Mouse (Mus musculus) layer of hippocampus, adult 9-10 months (tissue): ENCODE results near the gene Cd101.
A peak's percentile ranks its signal among the peaks of the same experiment; 100 is the strongest.

Source experiments
- DNase-seq: peaks from one replicate; pipeline ENCODE4 v3.0.0; 2022; ENCODE audit warnings: low spot score

Cd101 gene

DNA sequence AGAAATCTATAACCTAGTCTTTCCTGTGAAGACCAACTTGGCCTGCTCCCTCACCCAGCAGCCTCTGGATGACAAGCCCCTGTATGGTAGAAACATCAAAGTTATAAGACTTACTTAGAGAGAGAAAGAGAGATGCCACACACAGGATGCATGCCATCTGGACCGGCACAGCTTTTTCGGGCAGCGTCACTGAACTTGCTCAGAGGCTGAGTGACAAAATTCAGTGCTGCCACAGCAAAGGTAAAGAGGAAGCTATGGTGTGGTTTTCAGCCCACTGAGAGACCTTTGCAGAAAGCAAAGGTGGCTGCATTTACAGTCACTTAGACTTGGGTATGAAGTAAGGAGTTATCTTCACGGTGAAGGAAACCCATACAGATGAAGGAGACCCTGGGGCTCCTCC is at the start of gene Cd101:
Gene Cd101 (minus strand): TSS at position 218 of the 400 bp plus-strand sequence.
- DNase-seq: no peak

DNA sequence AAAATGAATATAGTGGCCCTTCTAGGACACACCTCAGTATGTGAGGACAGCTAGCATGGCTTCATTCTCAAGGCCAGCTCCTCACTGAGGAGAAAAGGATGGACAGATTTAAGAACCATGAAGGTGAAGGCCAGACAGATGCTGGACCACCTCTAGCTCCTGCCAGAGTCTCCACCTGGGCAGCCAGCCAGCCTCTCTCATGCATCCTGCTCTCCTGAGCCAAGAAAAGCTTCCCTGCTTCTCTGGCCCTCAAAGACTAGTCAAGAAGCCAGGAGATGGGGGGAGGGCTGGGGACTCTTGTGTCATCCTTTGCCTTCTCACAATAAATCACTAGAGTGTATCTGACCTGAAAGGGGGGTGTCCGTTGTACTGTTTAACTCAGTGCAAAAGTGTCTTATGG is 49.0 kb upstream of the Cd101 start:
- DNase-seq: no peak

DNA sequence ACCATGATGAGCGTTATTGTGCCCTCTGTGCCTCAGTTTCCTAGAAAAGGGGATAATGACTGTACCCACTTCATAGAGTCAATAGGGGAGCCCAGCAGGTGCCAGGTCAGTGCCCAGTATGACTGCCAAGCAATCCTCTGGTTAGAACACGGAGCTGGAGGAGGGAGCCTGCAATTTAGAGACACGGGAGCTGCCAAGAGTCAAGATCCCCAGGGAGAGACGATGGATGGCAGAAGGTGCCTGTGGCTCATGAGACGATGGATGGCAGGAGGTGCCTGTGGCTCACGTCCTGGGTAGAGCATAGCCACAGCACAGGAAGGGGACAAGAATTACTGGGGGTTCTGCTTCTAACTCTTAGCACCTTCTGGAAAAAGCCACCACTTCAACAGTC is 48.3 kb upstream of the Cd101 start:
- DNase-seq: no peak

DNA sequence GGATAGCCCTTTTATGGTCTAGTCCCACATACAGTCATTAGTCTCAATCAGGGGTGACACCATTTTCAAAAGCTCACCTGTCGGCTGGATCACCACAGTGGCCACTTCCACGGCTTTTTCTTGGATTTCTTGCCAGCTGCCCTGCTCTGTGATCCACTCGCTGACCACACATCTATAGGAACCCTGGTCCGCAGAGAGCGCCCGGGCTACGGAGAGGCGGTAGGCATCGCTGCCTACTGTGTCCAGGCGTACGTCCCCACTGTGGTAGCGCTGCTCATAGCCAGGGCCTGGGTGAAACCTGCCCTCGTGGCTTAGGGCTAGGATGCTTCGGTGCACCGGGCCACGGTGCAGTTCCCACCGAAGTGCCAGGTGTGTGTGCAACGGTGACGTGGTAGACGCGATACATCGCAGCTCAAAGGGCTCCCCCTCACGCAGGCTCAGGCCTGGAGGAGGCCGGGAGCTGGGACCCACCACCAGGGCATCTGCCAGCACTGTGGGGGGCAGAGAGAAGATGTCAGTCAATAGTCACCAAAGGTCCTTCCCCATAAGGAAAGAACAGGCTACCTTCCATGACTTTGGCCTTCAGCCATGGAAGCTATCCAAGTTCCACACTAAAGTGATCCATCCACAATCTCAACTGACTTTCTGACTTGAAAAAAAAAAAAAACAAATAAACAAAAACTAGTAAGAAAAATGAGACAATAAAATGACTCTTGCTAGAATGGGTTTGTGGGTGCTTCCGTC is 47.8 kb upstream of the Cd101 start:
- DNase-seq: no peak

DNA sequence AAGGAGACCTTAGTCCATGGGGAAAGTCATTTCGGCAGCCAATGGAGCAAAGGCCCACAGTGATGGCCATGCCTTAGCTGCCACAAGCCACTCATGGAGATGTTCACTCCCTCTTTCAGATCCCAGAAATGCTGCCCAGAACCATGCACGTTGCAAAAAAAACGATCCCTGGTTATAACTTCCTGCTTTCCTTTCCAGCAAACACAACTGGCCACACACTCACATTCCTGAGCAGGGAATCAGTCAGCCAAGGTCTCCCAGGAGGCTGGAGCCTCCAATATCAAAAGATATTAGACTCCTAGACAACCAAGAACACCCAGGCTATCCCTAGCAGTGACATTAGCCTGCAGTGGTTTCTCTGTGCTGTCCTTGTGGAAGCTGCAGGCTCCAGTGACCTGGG is 46.5 kb upstream of the Cd101 start:
- no peak for DNase-seq

DNA sequence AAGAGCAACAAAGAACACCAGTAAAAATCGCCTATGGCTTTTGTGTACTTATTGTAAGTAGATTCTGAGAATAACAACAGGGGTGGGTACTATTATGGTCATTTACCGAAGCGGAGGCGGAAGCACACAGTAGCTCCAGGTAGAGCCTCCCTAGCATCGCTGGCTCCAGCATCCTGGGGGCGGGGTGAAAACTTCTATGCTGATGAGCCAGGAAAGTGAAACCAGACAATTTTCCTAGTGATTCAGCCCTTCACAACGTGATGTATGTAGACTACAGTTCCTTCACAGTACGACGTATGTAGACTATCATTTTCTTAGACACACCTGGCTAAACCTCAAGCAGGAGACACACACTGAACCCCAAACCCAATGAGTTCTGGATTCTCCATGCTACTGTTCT is 44.0 kb upstream of the Cd101 start:
- no peak for DNase-seq

DNA sequence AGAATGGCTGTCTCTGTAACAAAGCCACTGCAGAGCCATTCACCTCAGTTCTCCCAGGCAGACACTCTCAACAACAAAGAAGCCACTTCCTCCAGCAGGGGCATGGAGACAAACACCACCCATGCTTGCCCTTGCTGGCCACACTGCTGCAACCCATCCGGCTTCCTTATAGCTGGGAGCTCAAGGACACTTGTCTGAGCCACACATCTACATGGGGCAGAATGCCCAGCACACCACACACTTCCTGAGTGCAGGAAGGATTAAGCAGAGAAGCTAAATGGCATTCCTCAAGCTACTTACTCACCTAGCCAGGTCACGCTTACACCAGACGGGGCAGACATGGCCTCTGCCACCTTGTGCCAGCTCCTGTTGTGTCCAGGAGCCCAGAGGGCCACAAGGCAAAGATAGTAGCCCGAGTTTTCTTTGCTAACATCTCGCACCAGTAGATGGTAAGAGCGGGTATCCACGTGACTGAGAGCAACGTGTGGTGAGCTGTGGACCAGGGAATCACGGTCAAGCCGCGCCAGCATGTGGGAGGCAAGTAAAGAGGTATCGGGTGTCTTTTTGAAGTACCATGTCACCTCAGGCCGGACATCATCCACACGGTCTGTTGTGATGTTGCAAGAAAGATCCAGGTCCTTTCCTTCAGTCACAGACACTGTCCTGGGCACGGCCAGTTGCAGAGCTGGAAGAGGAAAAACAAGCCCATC is 43.3 kb upstream of the Cd101 start:
- DNase-seq: no peak

DNA sequence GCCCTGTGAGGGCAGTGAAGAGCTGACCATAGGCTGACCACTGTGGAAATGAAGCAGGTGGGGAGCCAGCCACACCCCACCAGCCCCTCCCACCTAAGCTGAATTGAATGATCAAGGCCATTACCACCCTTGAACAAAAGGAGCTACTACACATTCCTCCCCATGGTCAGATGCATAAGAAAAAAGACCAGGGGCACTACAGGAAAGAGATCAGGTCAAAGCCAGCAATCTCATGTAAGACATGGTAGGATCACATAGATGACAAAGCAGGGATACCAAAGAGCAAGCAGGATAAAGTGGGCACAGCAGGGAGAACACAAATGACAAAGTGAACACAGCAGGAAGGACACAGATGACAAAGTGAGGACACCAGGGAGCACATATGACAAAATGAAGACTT is 42.2 kb upstream of the Cd101 start:
- DNase-seq: no peak

DNA sequence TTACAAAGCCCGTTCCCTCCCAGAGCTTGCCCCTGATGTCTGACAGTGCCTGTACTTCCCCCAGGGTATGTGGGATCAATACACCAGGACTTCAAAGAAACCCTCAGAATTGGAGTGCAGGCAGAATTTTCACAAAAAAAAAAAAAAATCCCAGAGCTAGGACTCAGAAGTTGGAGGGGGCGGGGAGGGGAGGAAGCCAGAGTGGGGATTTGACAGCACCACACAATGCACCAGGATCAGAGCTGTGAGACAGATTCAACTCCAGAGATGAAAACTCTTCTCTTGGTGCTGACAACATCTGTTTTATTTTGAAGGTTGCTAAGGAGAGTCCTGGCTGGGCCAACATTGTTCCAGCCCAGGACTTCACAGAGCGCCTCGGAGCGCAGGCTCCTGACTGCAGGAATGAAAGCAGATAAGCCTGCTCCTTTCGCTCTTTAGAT is 41.5 kb upstream of the Cd101 start:
- no peak for DNase-seq

DNA sequence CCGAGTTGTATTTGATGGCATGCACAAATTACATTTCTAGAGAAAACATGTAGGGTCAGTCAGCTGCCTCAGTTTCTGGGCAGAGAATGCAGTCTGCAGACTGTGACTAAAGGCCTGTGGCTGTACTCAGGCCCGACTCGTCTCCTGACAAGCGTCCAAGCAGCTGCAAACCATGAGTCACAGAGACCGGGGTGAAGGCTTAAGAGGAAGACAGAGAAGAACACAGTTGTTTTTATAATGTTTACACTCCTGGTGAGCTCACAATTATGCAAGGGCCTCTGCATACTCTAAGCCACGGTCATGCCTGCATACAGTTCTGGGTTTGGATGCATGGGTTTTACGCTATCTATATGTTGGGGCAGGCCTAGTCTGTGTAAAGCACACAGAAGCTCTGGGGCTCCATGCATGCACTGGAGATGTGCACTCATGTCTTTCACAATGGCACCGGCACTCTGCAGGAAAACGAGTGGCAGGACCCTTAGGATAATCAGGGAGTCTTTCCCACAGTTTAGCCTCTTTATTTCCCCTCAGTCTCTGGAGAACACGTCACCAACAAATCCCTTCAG is 41.0 kb upstream of the Cd101 start:
- DNase-seq: no peak

DNA sequence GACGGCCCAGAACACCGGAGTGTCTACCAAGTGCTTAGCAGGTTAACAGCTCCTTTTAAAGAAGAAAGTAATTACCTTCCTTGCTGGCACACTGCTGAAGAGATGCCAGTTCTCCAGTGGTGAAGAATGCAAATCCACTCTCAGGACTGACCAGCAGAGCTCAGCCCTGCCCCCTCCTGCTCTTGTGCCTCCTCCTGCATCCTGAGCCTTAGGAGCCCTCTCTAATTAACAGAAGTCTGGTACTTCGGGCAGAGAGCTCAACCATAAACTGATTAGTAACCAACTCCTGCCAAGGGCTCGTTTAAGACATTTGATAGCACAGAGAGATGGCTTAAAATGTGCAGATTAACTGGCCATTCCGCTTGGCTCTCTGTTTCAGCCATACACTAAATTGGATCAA is 39.3 kb upstream of the Cd101 start:
- DNase-seq: no peak

DNA sequence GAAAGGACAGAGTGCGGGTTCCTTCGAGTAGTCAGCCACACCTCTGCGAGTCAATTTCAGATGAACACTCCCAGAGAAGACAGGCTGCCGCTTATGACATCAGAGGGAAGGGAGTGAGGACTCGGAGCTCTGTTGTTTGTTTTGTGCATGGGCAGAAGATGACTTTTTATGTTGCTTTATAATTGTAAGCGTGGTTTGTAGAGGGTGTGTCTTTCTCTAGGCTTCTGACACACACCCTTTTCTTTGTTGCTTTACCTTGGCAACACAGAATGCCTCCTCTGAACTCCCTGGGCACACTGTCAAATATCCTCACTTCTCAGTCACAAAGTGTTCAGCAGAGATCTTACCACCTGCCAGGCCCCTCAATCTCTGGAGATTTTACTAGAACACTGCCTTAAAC is 36.8 kb upstream of the Cd101 start:
- no peak for DNase-seq

DNA sequence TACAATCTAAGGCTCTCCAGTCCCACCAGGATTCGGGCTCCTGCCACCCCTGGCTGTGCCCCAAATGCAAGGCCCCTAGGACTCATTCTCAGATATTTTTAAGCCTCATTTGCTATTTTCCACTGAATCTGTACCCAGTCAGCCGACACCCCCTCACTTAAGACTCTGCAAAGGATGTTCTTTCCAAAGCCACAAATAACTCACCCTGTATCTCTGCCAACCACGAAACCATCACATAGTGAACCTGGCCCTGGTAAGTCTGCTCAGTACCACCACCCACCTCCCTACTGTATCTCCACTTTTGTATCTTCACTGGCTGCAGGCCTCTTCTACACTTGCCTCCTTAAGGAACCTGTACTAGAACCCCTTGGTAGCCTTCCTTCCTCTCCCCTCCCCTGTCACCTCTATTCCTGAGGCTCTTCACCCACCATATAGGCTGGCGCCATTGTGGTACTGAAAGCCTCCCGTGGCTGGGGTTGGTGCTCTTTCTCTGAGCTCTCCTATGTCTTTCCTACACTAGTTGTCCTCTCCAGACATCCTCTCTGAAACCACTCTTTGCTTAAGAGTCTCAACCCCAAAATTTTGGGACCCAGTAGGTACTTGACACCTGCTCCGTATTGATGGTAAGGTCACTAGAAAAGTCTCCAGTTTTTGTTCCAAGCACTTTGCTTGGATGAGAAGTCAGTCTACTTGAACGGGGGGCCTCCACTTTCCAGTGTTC is 32.7 kb upstream of the Cd101 start:
- DNase-seq: no peak

DNA sequence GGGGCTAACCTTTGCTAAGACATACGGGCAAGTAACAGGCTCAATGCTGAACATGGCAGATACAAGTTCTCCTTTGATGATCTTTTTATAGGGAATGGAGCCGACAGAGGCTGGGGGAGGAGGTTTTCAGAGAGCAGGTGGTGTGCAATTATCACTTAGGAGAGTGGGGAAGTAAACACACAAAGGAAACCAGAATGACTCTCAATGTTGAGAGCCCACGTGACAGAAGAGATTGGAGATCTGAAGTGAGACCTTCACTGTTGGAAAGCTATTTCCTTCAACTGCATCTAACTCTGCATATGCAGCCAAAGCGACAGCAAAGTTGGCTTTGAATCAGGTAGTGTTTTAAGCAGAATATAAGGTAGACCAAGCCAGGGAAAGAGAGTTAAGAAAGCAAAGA is 29.9 kb upstream of the Cd101 start:
- DNase-seq: no peak

DNA sequence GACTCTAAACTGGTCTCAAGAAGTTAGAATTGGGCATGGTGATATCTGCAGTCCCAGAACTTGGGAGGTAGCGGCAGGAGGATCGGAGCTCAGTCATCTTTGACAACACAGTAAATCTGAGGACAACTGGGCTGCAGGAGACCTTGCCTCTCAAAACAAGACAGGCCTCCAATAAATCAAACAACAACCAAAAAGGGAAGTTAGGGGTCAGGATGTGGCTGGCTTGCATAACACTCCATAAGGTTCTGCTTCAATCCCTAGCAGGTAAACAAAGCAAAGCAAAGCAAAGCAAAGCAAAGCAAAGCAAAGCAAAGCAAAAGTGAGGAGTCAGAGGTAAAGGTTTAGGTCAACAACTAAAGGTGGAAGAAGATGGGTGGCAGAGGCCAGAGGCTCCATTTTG is 28.8 kb upstream of the Cd101 start:
- no peak for DNase-seq

DNA sequence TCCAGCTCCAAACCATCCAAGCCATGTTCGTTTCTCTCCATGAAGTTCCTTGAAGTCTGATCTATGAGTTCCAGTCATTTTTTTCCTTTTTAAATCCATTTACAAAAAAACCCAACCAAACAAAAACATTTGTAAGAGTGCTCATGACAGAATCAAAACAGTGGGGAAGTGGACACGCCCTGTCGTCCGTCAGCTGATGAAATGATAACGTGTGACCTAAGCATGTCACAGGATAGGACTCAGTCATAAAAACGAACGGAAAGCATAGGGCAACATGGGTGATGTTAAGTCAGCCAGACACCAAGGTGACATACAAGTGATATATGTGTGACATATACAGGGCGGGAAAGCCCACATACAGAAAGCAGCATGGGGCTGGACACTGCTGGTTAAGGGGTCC is 25.9 kb upstream of the Cd101 start:
- no peak for DNase-seq

DNA sequence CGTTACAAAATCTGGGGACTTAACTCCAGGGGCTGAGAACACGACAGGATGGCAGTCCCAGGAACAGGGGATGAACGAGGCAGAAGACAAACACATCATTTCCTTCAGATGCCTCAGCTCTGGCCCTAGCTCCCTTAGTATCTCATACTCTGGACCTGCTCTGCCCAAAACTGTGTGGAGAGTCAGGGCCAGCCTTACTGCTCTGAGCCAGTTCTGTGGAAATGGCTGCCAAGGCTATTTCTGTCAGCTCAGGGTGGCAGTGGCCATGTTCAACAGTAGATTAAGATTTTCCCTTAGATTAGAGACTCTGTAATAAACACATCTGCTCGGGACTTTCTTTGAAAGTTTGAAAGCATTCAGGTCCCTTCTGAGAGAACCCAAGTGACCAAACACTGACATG is 22.2 kb upstream of the Cd101 start:
- DNase-seq: no peak

DNA sequence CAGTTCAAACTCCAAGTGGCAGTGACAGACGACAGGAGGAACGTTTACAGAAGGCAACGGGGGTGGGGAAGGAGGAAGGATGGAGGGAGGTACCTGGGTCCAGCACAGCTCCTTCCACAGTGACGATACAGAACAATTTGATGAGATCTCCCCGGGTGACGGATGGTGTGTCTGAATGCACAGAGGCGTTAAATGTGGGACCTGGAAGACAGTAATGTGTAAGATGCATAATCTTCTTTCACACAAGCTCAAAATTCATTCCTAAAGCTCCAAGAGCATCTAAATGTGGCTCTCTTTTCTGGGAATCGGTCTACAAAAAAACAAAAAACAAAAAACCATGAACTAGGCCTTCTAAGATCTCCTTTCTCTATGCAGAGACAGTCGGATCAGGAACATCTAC is 20.6 kb upstream of the Cd101 start:
- DNase-seq: no peak

DNA sequence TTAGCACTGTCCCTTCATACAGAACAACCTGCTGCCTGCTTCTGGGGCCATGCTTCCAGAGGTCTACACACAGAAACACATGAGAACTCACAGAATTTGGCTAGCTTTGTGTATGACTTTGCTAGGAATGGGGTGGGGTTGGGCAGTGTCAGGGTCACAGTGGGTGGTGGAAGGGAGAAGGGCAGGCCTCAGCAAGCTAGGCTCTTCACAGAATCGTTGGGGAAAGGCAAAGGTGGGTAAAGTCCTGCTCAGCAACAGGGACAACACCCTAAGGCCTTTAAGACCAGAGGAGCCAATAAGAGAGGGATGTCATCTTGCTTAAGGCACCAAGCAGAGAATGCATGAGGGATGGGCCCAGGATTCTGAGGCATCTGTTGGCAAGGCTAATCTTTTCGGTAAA is 19.4 kb upstream of the Cd101 start:
- DNase-seq: no peak

DNA sequence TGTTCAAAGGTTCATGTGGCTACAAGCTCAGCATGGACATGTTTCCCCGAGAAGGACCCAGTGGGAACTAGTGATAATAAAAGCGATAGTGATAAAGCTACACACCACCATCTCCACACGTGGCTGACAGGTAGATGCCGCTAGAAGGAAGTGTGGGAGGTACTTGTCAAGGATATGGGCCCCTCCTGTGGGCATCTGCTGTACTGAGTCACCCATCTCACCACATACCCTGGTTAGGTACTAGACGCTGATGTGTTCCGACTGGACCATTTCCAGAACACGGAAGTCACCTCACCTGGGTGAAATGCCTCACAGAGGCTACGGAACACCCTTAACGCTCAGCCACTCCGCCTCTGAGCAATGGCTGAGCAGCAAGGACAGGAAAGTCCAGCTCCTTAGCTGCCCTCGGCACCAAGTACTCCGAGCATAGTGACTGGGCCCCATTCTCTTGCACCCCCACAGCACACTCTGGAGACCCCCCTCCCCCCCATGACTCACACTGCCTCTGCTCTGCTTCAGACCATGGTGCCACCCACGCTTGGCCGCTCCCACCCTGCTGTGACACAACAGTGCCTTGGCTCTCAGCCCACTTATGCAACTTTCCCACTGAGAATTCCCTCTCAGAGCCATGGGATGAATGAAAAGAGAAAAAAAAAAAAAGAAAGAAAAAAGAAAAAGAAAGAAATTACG is 18.4 kb upstream of the Cd101 start:
- peak; percentile 71 for DNase-seq

DNA sequence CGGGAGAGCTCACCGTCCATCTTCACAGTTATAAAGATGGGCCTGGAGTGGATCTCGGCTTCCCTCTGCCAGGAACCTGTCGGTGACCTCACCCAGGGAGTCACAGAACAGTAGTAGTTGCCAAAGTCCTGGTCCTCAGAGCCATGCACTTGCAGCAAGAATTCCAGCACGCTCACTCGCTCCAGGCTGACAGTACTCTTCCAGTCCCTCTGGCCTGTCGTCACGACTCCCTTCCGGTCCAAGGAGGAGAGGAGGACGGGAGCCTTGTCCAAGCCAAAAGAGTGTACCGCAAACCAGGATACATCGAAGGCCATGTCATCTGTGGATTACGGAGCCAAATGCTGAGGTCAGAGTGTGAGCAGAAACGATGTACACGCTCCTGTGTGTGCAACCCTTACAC is 16.1 kb upstream of the Cd101 start:
- DNase-seq: no peak

DNA sequence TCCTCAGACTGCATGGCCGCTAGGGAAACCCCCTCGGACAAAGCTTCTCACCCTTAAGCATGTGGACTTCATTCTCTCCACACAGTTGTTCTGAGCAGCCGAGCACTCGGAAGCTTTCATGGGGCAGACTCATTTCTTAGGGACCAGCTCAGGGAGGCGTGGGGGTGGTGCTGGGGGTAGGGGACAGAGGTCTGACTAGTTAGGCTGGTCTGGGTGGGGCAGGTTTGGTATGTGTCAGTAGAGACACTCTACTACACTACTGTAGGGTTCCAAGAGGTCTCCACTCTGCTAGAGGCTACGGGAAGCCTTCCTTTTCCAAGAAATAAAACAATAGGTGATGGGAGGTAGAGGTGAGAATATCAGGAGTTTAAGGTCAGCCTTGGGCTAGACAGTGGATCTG is 15.3 kb upstream of the Cd101 start:
- no peak for DNase-seq
